Mouse (Mus musculus) CH12.LX (cell line): ENCODE data around the gene Zg16. TPM values are rescaled to one million over a fixed set of nuclear protein-coding genes. Genes with fewer than 3 reads are reported as not detected.

Experiments used
- DNase-seq: peaks from one replicate; pipeline ENCODE4 v3.0.0-alpha.2; 2013; ENCODE audit errors: extremely low read depth
- H3K27ac ChIP-seq: 2 replicates; pipeline ENCODE4 v1.5.1; 2012; ENCODE audit warnings: low read depth, mild to moderate bottlenecking, control low read depth, moderate library complexity; ENCODE audit not compliant: insufficient read depth
- H3K27me3 ChIP-seq: replicated peaks from 2 replicates; pipeline ENCODE3; 2012; ENCODE audit warnings: inconsistent platforms
- H3K36me3 ChIP-seq, 2 experiments: replicated peaks in 1 of 2; 2 replicates each; pipeline versions ENCODE3 to v1.6.1; 2012; ENCODE audit warnings: inconsistent platforms in 1 of 2, low read length in 1 of 2, mild to moderate bottlenecking in 1 of 2, mixed read lengths in 1 of 2, moderate library complexity in 1 of 2; ENCODE audit not compliant: control insufficient read depth in 1 of 2, insufficient read depth in 1 of 2
- H3K4me1 ChIP-seq, 2 experiments: 2 replicates each; pipeline ENCODE4 v1.6.1; 2012; ENCODE audit warnings: inconsistent platforms in 1 of 2, moderate library complexity in 1 of 2; ENCODE audit not compliant: insufficient read depth in 2 of 2, control insufficient read depth in 1 of 2
- H3K4me2 ChIP-seq: 2 replicates; pipeline ENCODE4 v1.6.1; 2012; ENCODE audit warnings: low read depth, mild to moderate bottlenecking, control low read depth; ENCODE audit not compliant: poor library complexity, insufficient read depth, severe bottlenecking
- H3K4me3 ChIP-seq, 3 experiments: fragments of 150-350 bp in 1 of 3; sonication (generic) in 1 of 3; replicated peaks in 1 of 3; 2 replicates each; pipeline versions ENCODE3 to v1.5.1; 2011 to 2012; ENCODE audit warnings: low read depth in 2 of 3, low read length in 2 of 3, mild to moderate bottlenecking in 2 of 3, moderate library complexity in 2 of 3, control low read depth in 1 of 3, improper control_type of control experiment in 1 of 3, inconsistent platforms in 1 of 3, mixed read lengths in 1 of 3; ENCODE audit not compliant: poor library complexity in 1 of 3
- H3K79me2 ChIP-seq: replicated peaks from 2 replicates; pipeline ENCODE4 v1.6.1; 2012; ENCODE audit warnings: mild to moderate bottlenecking, moderate library complexity; ENCODE audit not compliant: control insufficient read depth, poor library complexity, insufficient read depth, severe bottlenecking; ENCODE audit errors: extremely low read depth
- H3K9ac ChIP-seq: 2 replicates; pipeline ENCODE4 v1.6.1; 2012; ENCODE audit warnings: low read depth, mild to moderate bottlenecking, control low read depth, moderate library complexity; ENCODE audit not compliant: insufficient read depth
- H3K9me3 ChIP-seq: replicated peaks from 2 replicates; pipeline ENCODE3; 2012; ENCODE audit warnings: low read length, inconsistent platforms, mixed read lengths
- BHLHE40 ChIP-seq: IDR thresholded peaks from 2 replicates; pipeline ENCODE4 v1.6.1; 2011; ENCODE audit warnings: mild to moderate bottlenecking, low read depth, low read length, improper control_type of control experiment
- CHD1 ChIP-seq: IDR thresholded peaks from 2 replicates; pipeline ENCODE4 v1.6.1; 2012; ENCODE audit warnings: low read depth, low read length, improper control_type of control experiment, inconsistent platforms
- CHD2 ChIP-seq: IDR thresholded peaks from 2 replicates; pipeline ENCODE4 v1.6.1; 2011; ENCODE audit warnings: low read length, improper control_type of control experiment
- CTCF ChIP-seq, 2 experiments: IDR thresholded peaks in 1 of 2; conservative IDR thresholded peaks in 1 of 2; 2 replicates each; pipeline ENCODE4 v1.5.1; 2011 to 2012; ENCODE audit warnings: low read depth in 2 of 2, low read length in 2 of 2, improper control_type of control experiment in 1 of 2, inconsistent platforms in 1 of 2, mild to moderate bottlenecking in 1 of 2, moderate library complexity in 1 of 2
- E2F4 ChIP-seq: IDR thresholded peaks from 2 replicates; pipeline ENCODE4 v1.6.1; 2011; ENCODE audit warnings: low read depth, low read length, improper control_type of control experiment; ENCODE audit not compliant: insufficient replicate concordance
- ELF1 ChIP-seq: IDR thresholded peaks from 2 replicates; pipeline ENCODE4 v1.6.1; 2014; ENCODE audit warnings: low read depth, mild to moderate bottlenecking, inconsistent platforms, low read length, improper control_type of control experiment
- EP300 ChIP-seq: IDR thresholded peaks from 2 replicates; pipeline ENCODE4 v1.6.1; 2011; ENCODE audit warnings: low read length, improper control_type of control experiment
- ETS1 ChIP-seq: conservative IDR thresholded peaks from 2 replicates; pipeline ENCODE4 v1.6.1; 2012; ENCODE audit warnings: low read depth, mild to moderate bottlenecking, inconsistent platforms, low read length, improper control_type of control experiment, moderate library complexity
- GABPA ChIP-seq: IDR thresholded peaks from 2 replicates; pipeline ENCODE4 v1.6.1; 2012; ENCODE audit warnings: low read depth, low read length, improper control_type of control experiment, inconsistent platforms; ENCODE audit not compliant: insufficient replicate concordance
- HCFC1 ChIP-seq: IDR thresholded peaks from 2 replicates; pipeline ENCODE4 v1.6.1; 2012; ENCODE audit warnings: low read depth, mild to moderate bottlenecking, inconsistent platforms, low read length, improper control_type of control experiment
- IRF4 ChIP-seq: IDR thresholded peaks from 2 replicates; pipeline ENCODE4 v1.6.1; 2014; ENCODE audit warnings: low read depth, mild to moderate bottlenecking, inconsistent platforms, low read length, improper control_type of control experiment
- JUN ChIP-seq: IDR thresholded peaks from 2 replicates; pipeline ENCODE4 v1.6.1; 2011; ENCODE audit warnings: low read depth, mild to moderate bottlenecking, low read length, improper control_type of control experiment, moderate library complexity; ENCODE audit not compliant: insufficient read depth
- JUND ChIP-seq: conservative IDR thresholded peaks from 2 replicates; pipeline ENCODE4 v1.6.1; 2011; ENCODE audit warnings: low read depth, low read length, improper control_type of control experiment
- KAT2A ChIP-seq: IDR thresholded peaks from 2 replicates; pipeline ENCODE4 v1.6.1; 2012; ENCODE audit warnings: low read length, improper control_type of control experiment, inconsistent platforms; ENCODE audit not compliant: insufficient replicate concordance
- MAFK ChIP-seq: IDR thresholded peaks from 2 replicates; pipeline ENCODE4 v1.6.1; 2011; ENCODE audit warnings: low read length, improper control_type of control experiment; ENCODE audit not compliant: insufficient replicate concordance
- MAX ChIP-seq: IDR thresholded peaks from 2 replicates; pipeline ENCODE4 v1.6.1; 2011; ENCODE audit warnings: low read length, improper control_type of control experiment
- MAZ ChIP-seq: IDR thresholded peaks from 2 replicates; pipeline ENCODE4 v1.6.1; 2012; ENCODE audit warnings: low read depth, mild to moderate bottlenecking, inconsistent platforms, low read length, improper control_type of control experiment, moderate library complexity
- MEF2A ChIP-seq: IDR thresholded peaks from 2 replicates; pipeline ENCODE4 v1.6.1; 2014; ENCODE audit warnings: low read depth, mild to moderate bottlenecking, inconsistent platforms, low read length, improper control_type of control experiment, borderline replicate concordance
- MXI1 ChIP-seq: IDR thresholded peaks from 2 replicates; pipeline ENCODE4 v1.6.1; 2011; ENCODE audit warnings: mild to moderate bottlenecking, low read depth, low read length, improper control_type of control experiment
- MYC ChIP-seq: IDR thresholded peaks from 2 replicates; pipeline ENCODE4 v1.6.1; 2011; ENCODE audit warnings: low read depth, mild to moderate bottlenecking, improper control_type of control experiment, low read length
- NELFE ChIP-seq: IDR thresholded peaks from 2 replicates; pipeline ENCODE4 v1.6.1; 2011; ENCODE audit warnings: low read depth, low read length, improper control_type of control experiment
- NRF1 ChIP-seq: IDR thresholded peaks from 2 replicates; pipeline ENCODE4 v1.6.1; 2014; ENCODE audit warnings: low read depth, mild to moderate bottlenecking, inconsistent platforms, low read length, improper control_type of control experiment, moderate library complexity
- PAX5 ChIP-seq: IDR thresholded peaks from 2 replicates; pipeline ENCODE4 v1.6.1; 2012; ENCODE audit warnings: low read length, inconsistent platforms, mixed read lengths
- POLR2A ChIP-seq: IDR thresholded peaks from 2 replicates; pipeline ENCODE4 v1.6.1; 2011; ENCODE audit warnings: low read depth, mild to moderate bottlenecking, improper control_type of control experiment, low read length
- POLR2AphosphoS2 ChIP-seq: IDR thresholded peaks from 2 replicates; pipeline ENCODE4 v1.6.1; 2011; ENCODE audit warnings: low read depth, low read length, improper control_type of control experiment
- RAD21 ChIP-seq: IDR thresholded peaks from 2 replicates; pipeline ENCODE4 v1.6.1; 2011; ENCODE audit warnings: low read depth, mild to moderate bottlenecking, low read length, improper control_type of control experiment, moderate library complexity
- RCOR1 ChIP-seq: conservative IDR thresholded peaks from 2 replicates; pipeline ENCODE4 v1.6.1; 2012; ENCODE audit warnings: low read depth, mild to moderate bottlenecking, inconsistent platforms, low read length, improper control_type of control experiment
- SIN3A ChIP-seq: IDR thresholded peaks from 2 replicates; pipeline ENCODE4 v1.6.1; 2012; ENCODE audit warnings: low read length, improper control_type of control experiment, inconsistent platforms
- SMC3 ChIP-seq: IDR thresholded peaks from 2 replicates; pipeline ENCODE4 v1.6.1; 2011; ENCODE audit warnings: low read depth, low read length, improper control_type of control experiment
- TBP ChIP-seq: conservative IDR thresholded peaks from 2 replicates; pipeline ENCODE4 v1.6.1; 2011; ENCODE audit warnings: low read depth, low read length, improper control_type of control experiment
- TCF12 ChIP-seq: IDR thresholded peaks from 2 replicates; pipeline ENCODE4 v1.6.1; 2014; ENCODE audit warnings: low read depth, mild to moderate bottlenecking, inconsistent platforms, low read length, improper control_type of control experiment
- UBTF ChIP-seq: IDR thresholded peaks from 2 replicates; pipeline ENCODE4 v1.6.1; 2012; ENCODE audit warnings: low read depth, mild to moderate bottlenecking, inconsistent platforms, low read length, improper control_type of control experiment, moderate library complexity
- USF1 ChIP-seq: IDR thresholded peaks from 2 replicates; pipeline ENCODE4 v1.6.1; 2014; ENCODE audit warnings: low read depth, mild to moderate bottlenecking, inconsistent platforms, low read length, improper control_type of control experiment
- USF2 ChIP-seq: conservative IDR thresholded peaks from 2 replicates; pipeline ENCODE4 v1.6.1; 2011; ENCODE audit warnings: low read depth, low read length, improper control_type of control experiment
- ZC3H11A ChIP-seq: IDR thresholded peaks from 2 replicates; pipeline ENCODE4 v1.6.1; 2012; ENCODE audit warnings: low read depth, mild to moderate bottlenecking, inconsistent platforms, low read length, improper control_type of control experiment
- ZKSCAN1 ChIP-seq: IDR thresholded peaks from 2 replicates; pipeline ENCODE4 v1.6.1; 2012; ENCODE audit warnings: low read depth, inconsistent platforms, low read length, improper control_type of control experiment, borderline replicate concordance
- ZMIZ1 ChIP-seq: IDR thresholded peaks from 2 replicates; pipeline ENCODE4 v1.6.1; 2012; ENCODE audit warnings: low read depth, mild to moderate bottlenecking, inconsistent platforms, low read length, improper control_type of control experiment
- ZNF384 ChIP-seq: IDR thresholded peaks from 2 replicates; pipeline ENCODE4 v1.6.1; 2012; ENCODE audit warnings: low read depth, low read length, improper control_type of control experiment, inconsistent platforms
- dilution Hi-C: fragments of 300-500 bp; cut with MboI; formaldehyde crosslinking; loops from 2 replicates; pipeline ENCODE4 v1.14.3; 2020; ENCODE audit warnings: low sequenced_read_pairs; ENCODE audit not compliant: extremely low pct_unique_long_range_greater_than_20kb, extremely low pct_ligation_motif_present
- in situ Hi-C: fragments of 300-500 bp; cut with MboI; formaldehyde crosslinking; loops from 3 replicates; pipeline ENCODE4 v1.14.3; 2019; ENCODE audit warnings: low sequenced_read_pairs, low pct_ligation_motif_present, low pct_unique_long_range_greater_than_20kb, mixed read lengths
- polyA plus RNA-seq: library from polyadenylated mRNA; unstranded; fragments of >175 nt; gene quantifications from 2 replicates; pipeline ENCODE4 v1.2.1, GENCODE M21; 2012; ENCODE audit warnings: low read depth; ENCODE audit not compliant: insufficient read length
- total RNA-seq, 2 experiments: library from RNA; depleted of rRNA; stranded (reverse); fragments of 300-350 nt in 1 of 2; fragments of >200 nt in 1 of 2; gene quantifications; 2 replicates each; pipeline ENCODE4 v1.2.3; 2012 to 2014

The Zg16 gene
- total and polyA plus RNA-seq, 3 experiments: not detected

GRCm38 (mm10) chr7:127112921-127113597, 25.9 kb upstream of the Zg16 start:
- dilution Hi-C loops: no loop called here
- DNase-seq: peak; percentile 93

GRCm38 (mm10) chr7:127112251-127112841, 25.2 kb upstream of the Zg16 start:
- Histone ChIP-seq H3K36me3 (no peaks in the 10 kb centered on the region), H3K9me3 (no peaks in the 10 kb centered on the region), H3K79me2 (no peaks in the 10 kb centered on the region), H3K27ac (peak overlapping the region; percentile 77), H3K4me3 (peak overlapping the region in 1 of 3 experiments; percentile 7), H3K27me3 (peaks cover 3% of the 10 kb centered on the region), H3K4me1 (peaks cover 37 to 70% of the 10 kb centered on the region in 2 experiments), H3K9ac (0 out of 2 replicates have a peak overlapping the region, but pooled peaks have one; percentile 21), H3K4me2 (peak overlapping the region; percentile 60)
- in situ Hi-C loops: loop anchor here (10.0 kb wide), 1 partner anchor 468 kb away; the partner anchor contains the start of gene Sgf29
- dilution Hi-C loops: no loop called here
- DNase-seq: peak; percentile 49
- TF ChIP-seq NELFE (0 out of 2 replicates have a peak, but pooled peaks have one; percentile 14), ETS1 (no peak), USF2 (no peak), RAD21 (no peak), TBP (no peak), GABPA (no peak), ZNF384 (no peak), POLR2A (no peak), SIN3A (0 out of 2 replicates have a peak, but pooled peaks have one; percentile 35), ZC3H11A (no peak), CTCF (conservative IDR thresholded peaks at IDR 0.05 in 1 of 2, IDR thresholded peaks at IDR 0.05 in 1 of 2; ENCODE audit: low read depth in 2 of 2, low read length in 2 of 2) (no peak), BHLHE40 (no peak), MAX (no peak; the same call in 1 of the 2 replicates), JUN (no peak), MXI1 (peak; percentile 60; the same call in 1 of the 2 replicates)

More at GRCm38 (mm10) chr7:127112921-127113597, 25.9 kb upstream of the Zg16 start:
- H3K4me3 ChIP-seq: peak overlapping the region in 2 of 3 experiments; percentile 7 to 15
- 0 out of 2 replicates have a peak overlapping the region, but pooled peaks have one; percentile 0 for H3K9ac ChIP-seq
- H3K27me3 ChIP-seq: peaks cover under 1% of the 10 kb centered on the region
- H3K4me2 ChIP-seq: peak overlapping the region; percentile 60
- TF ChIP-seq CHD2: peak; percentile 52; the same call in 1 of the 2 replicates
- 0 out of 2 replicates have a peak, but pooled peaks have one; percentile 31 for TF ChIP-seq SIN3A
- peak; percentile 27; the same call in 1 of the 2 replicates for TF ChIP-seq JUND
- no peak for TF ChIP-seq RAD21
- no peak for TF ChIP-seq NELFE
- TF ChIP-seq MYC: 0 out of 2 replicates have a peak, but pooled peaks have one; percentile 28
- TF ChIP-seq CTCF (conservative IDR thresholded peaks at IDR 0.05 in 1 of 2, IDR thresholded peaks at IDR 0.05 in 1 of 2; ENCODE audit: low read depth in 2 of 2, low read length in 2 of 2): no peak
- peak; percentile 73 for TF ChIP-seq BHLHE40
- TF ChIP-seq TBP: no peak
- TF ChIP-seq HCFC1: 0 out of 2 replicates have a peak, but pooled peaks have one; percentile 5
- TF ChIP-seq MAZ: no peak
- no peak for TF ChIP-seq E2F4
- TF ChIP-seq IRF4: peak; percentile 84
- TF ChIP-seq ZKSCAN1: no peak
- TF ChIP-seq ZMIZ1: no peak
- TF ChIP-seq TCF12: peak; percentile 91
- TF ChIP-seq SMC3: no peak
- TF ChIP-seq POLR2AphosphoS2: no peak
- peak; percentile 60; the same call in 1 of the 2 replicates for TF ChIP-seq RCOR1
- no peak for TF ChIP-seq PAX5
- TF ChIP-seq ZNF384: peak; percentile 55; the same call in 1 of the 2 replicates
- TF ChIP-seq EP300: peak; percentile 85
- no peak for TF ChIP-seq USF1
- no peak for TF ChIP-seq ZC3H11A
- TF ChIP-seq MAX: peak; percentile 52; the same call in 1 of the 2 replicates
- TF ChIP-seq NRF1: no peak
- TF ChIP-seq ELF1: no peak
- TF ChIP-seq ETS1: peak; percentile 78
- no peak for TF ChIP-seq KAT2A
- no peak for TF ChIP-seq GABPA
- no peak; the same call in 1 of the 2 replicates for TF ChIP-seq MEF2A
- TF ChIP-seq UBTF: 0 out of 2 replicates have a peak, but pooled peaks have one; percentile 46
- 0 out of 2 replicates have a peak, but pooled peaks have one; percentile 5 for TF ChIP-seq JUN
- TF ChIP-seq MXI1: no peak; the same call in none of the 2 replicates
- TF ChIP-seq USF2: no peak
- TF ChIP-seq MAFK: no peak
- TF ChIP-seq CHD1: no peak
- no peak for TF ChIP-seq POLR2A
- H3K27ac ChIP-seq: peak overlapping the region; percentile 77
- H3K4me1 ChIP-seq: peaks cover 42 to 77% of the 10 kb centered on the region in 2 experiments
- in situ Hi-C loops: loop anchor here (10.0 kb wide), 1 partner anchor 468 kb away; the partner anchor contains the start of gene Sgf29
- H3K9me3 ChIP-seq: no peaks in the 10 kb centered on the region
- no peaks in the 10 kb centered on the region for H3K79me2 ChIP-seq
- H3K36me3 ChIP-seq: no peaks in the 10 kb centered on the region
